Mouse (Mus musculus) olfactory bulb, adult 2 months (tissue): Measurements from ENCODE around the gene Cux2.

Experiments used
- CTCF ChIP-seq: fragments of 200-500 bp; IDR thresholded peaks from 2 replicates; pipeline ENCODE4 v1.5.1; 2012; ENCODE audit warnings: low read depth, mild to moderate bottlenecking, low read length, moderate library complexity; ENCODE audit not compliant: insufficient read depth
- POLR2A ChIP-seq: fragments of 200-500 bp; IDR thresholded peaks from 2 replicates; pipeline ENCODE4 v1.6.1; 2012; ENCODE audit warnings: mild to moderate bottlenecking, low read depth, low read length, moderate library complexity; ENCODE audit not compliant: insufficient read depth

- TF ChIP-seq CTCF (no peak), POLR2A (no peak)
Measured at GRCm38 (mm10) chr5:121832376-121833155, 217.3 kb downstream of the Cux2 start.
